In genomic region chr3:96696766-96697732, GRCm38 (mm10) we compare ENCODE assay signal across 8 mouse cellular contexts. TPM values are rescaled to one million over a fixed set of nuclear protein-coding genes. Genes with fewer than 3 reads are reported as not detected.
DNase-seq lines count a peak whose midpoint lies in the region; ATAC-seq and TF ChIP-seq lines count a peak whose summit lies in the region.

No protein-coding gene starts in this region.

- H3K27me3 ChIP-seq in lung, embryonic 15.5 days = no peaks in the 10 kb centered on the region

- under 1% methylated on average over 85 of the region's 85 CpGs for WGBS in lung, embryonic 15.5 days
- under 1% methylated on average over 82 of the region's 85 CpGs for WGBS in olfactory bulb, adult 2 months

- peak overlapping the region; percentile 82 for H3K9ac ChIP-seq in lung, embryonic 15.5 days

- no peak for TF ChIP-seq CTCF in olfactory bulb, adult 2 months (IDR thresholded peaks at IDR 0.05; ENCODE audit: insufficient read depth, low read depth, low read length)

- H3K27ac ChIP-seq in lung, embryonic 15.5 days = peak overlapping the region; percentile 93
- peak overlapping the region; percentile 47; the same call in 1 of the 2 replicates for H3K27ac ChIP-seq in olfactory bulb, adult 2 months (ENCODE audit: insufficient read depth, low read depth, low read length)

- no peak for TF ChIP-seq POLR2A in olfactory bulb, adult 2 months (IDR thresholded peaks at IDR 0.05; ENCODE audit: insufficient read depth, low read depth, low read length)

- H3K4me2 ChIP-seq in lung, embryonic 15.5 days = peak overlapping the region; percentile 89

- peak; percentile 85 for DNase-seq in MEL-GATA-1-ER (ENCODE audit: extremely low read depth, low read depth)
- peak; percentile 84 for DNase-seq in cerebellum, adult 8-10 months
- peak; percentile 88 for DNase-seq in forelimb bud, embryonic 11.5 days (ENCODE audit: low read depth, low spot score)
- DNase-seq in layer of hippocampus, adult 9-10 months (ENCODE audit: low spot score) = peak; percentile 55
- DNase-seq in thymus, adult 18-20 months = peak; percentile 54 to 56

- ATAC-seq in hematopoietic stem cell, adult 5-6 weeks (replicated peaks in 1 of 2; ENCODE audit: insufficient read depth in 1 of 2, low FRiP score in 2 of 2, low TSS enrichment in 1 of 2, low read depth in 1 of 2, poor library complexity in 2 of 2, severe bottlenecking in 2 of 2) = peak; percentile 58 to 79
- peak; percentile 95 for ATAC-seq in lung, embryonic 15.5 days (ENCODE audit: borderline replicate concordance, extremely low read depth, low FRiP score, low TSS enrichment)

- peaks cover 22% of the 10 kb centered on the region for H3K36me3 ChIP-seq in lung, embryonic 15.5 days

- peak overlapping the region; percentile 88 for H3K4me3 ChIP-seq in lung, embryonic 15.5 days
- H3K4me3 ChIP-seq in olfactory bulb, adult 2 months (ENCODE audit: insufficient read depth, low read depth, low read length) = peak overlapping the region; percentile 80

- no peaks in the 10 kb centered on the region for H3K9me3 ChIP-seq in lung, embryonic 15.5 days

- peaks cover 20% of the 10 kb centered on the region for H3K4me1 ChIP-seq in lung, embryonic 15.5 days
- peaks cover 8% of the 10 kb centered on the region for H3K4me1 ChIP-seq in olfactory bulb, adult 2 months (ENCODE audit: control insufficient read depth, insufficient read depth, low read length)

RNA-seq across cellular contexts. Expression of gene Pias3, which starts 0.9 kb away (rescaled TPM):
- 13.1 and 19.0 TPM in 2 replicates for total RNA-seq in hematopoietic stem cell, adult 5-6 weeks (2017)
- 49.0 and 52.1 TPM in 2 replicates for polyA plus RNA-seq in lung, embryonic 15.5 days (2015; fragmentation: Nextera tagmentation; extraction: Ambion mirVana)
- not detected in 2 replicates for polyA plus RNA-seq in olfactory bulb, adult 2 months (2012; ENCODE audit: insufficient read depth, insufficient read length, low replicate concordance, missing spikeins)

RNA-seq across cellular contexts. Expression of gene Nudt17, which starts 11.3 kb away (rescaled TPM):
- not detected in 2 replicates for total RNA-seq in hematopoietic stem cell, adult 5-6 weeks (2017)
- 7.7 and 8.5 TPM in 2 replicates for polyA plus RNA-seq in lung, embryonic 15.5 days (2015; fragmentation: Nextera tagmentation; extraction: Ambion mirVana)
- not detected in 2 replicates for polyA plus RNA-seq in olfactory bulb, adult 2 months (2012; ENCODE audit: insufficient read depth, insufficient read length, low replicate concordance, missing spikeins)

RNA-seq across cellular contexts. Expression of gene Ankrd35, which starts 27.1 kb away (rescaled TPM):
- 0.06 TPM in 1 of 2 replicates, not detected in the other for total RNA-seq in hematopoietic stem cell, adult 5-6 weeks (2017)
- polyA plus RNA-seq in lung, embryonic 15.5 days (2015; fragmentation: Nextera tagmentation; extraction: Ambion mirVana) = 0.24 and 0.52 TPM in 2 replicates
- polyA plus RNA-seq in olfactory bulb, adult 2 months (2012; ENCODE audit: insufficient read depth, insufficient read length, low replicate concordance, missing spikeins) = not detected in 2 replicates

RNA-seq across cellular contexts. Expression of gene Polr3c, which starts 30.4 kb away (rescaled TPM):
- total RNA-seq in hematopoietic stem cell, adult 5-6 weeks (2017) = 23.1 and 24.8 TPM in 2 replicates
- 34.9 and 38.2 TPM in 2 replicates for polyA plus RNA-seq in lung, embryonic 15.5 days (2015; fragmentation: Nextera tagmentation; extraction: Ambion mirVana)
- not detected in 2 replicates for polyA plus RNA-seq in olfactory bulb, adult 2 months (2012; ENCODE audit: insufficient read depth, insufficient read length, low replicate concordance, missing spikeins)

RNA-seq across cellular contexts. Expression of gene Rnf115, which starts 30.4 kb away (rescaled TPM):
- total RNA-seq in hematopoietic stem cell, adult 5-6 weeks (2017) = 78.4 and 100 TPM in 2 replicates
- polyA plus RNA-seq in lung, embryonic 15.5 days (2015; fragmentation: Nextera tagmentation; extraction: Ambion mirVana) = 50.7 and 52.3 TPM in 2 replicates
- polyA plus RNA-seq in olfactory bulb, adult 2 months (2012; ENCODE audit: insufficient read depth, insufficient read length, low replicate concordance, missing spikeins) = not detected in 2 replicates

Comparison
In these comparisons a context has a peak if more than half of its experiments do, and no peak if none do; other contexts are left out.
1. Peak in every context shown above with its lines: DNase-seq, ATAC-seq, H3K4me3 ChIP-seq and H3K27ac ChIP-seq.